Mouse (Mus musculus): Measurements from ENCODE around the gene Prr12. TPM values are rescaled to one million over a fixed set of nuclear protein-coding genes. Genes with fewer than 3 reads are reported as not detected.

Prr12 gene
- polyA plus RNA-seq, 1 experiment from 2014 or later: 11.1 TPM

GRCm38 (mm10) chr7:45048001-45048890 lies 4.4 kb downstream of the Prr12 start:
- Histone ChIP-seq H3K27me3 (no peaks in the 10 kb centered on the region), H3K9ac (no peak overlapping the region), H3K9me3 (no peaks in the 10 kb centered on the region), H3K4me2 (no peak overlapping the region), H3K4me1 (peaks cover 17% of the 10 kb centered on the region), H3K4me3 (no peak overlapping the region), H3K27ac (no peak overlapping the region), H3K36me3 (peaks cover 70% of the 10 kb centered on the region)
- WGBS: 88% methylated on average over 34 of the region's 38 CpGs
- no peak for ATAC-seq (ENCODE audit: borderline replicate concordance, extremely low read depth, low FRiP score, low TSS enrichment)

- H3K4me2 ChIP-seq: no peak overlapping the region
- H3K27ac ChIP-seq: no peak overlapping the region
- peaks cover 78% of the 10 kb centered on the region for H3K36me3 ChIP-seq
- H3K9ac ChIP-seq: no peak overlapping the region
- no peak overlapping the region for H3K4me3 ChIP-seq
- no peaks in the 10 kb centered on the region for H3K27me3 ChIP-seq
- no peak for ATAC-seq (ENCODE audit: borderline replicate concordance, extremely low read depth, low FRiP score, low TSS enrichment)
- peaks cover 17% of the 10 kb centered on the region for H3K4me1 ChIP-seq
- WGBS: 96% methylated on average over 14 of the region's 14 CpGs
- no peaks in the 10 kb centered on the region for H3K9me3 ChIP-seq
These were observed 5.2 kb downstream of the Prr12 start for GRCm38 (mm10) chr7:45047491-45047890.

- Histone ChIP-seq H3K4me3 (no peak overlapping the region), H3K4me1 (peaks cover 14% of the 10 kb centered on the region), H3K4me2 (no peak overlapping the region), H3K27me3 (no peaks in the 10 kb centered on the region), H3K27ac (no peak overlapping the region), H3K9ac (no peak overlapping the region), H3K36me3 (peaks cover 84% of the 10 kb centered on the region), H3K9me3 (no peaks in the 10 kb centered on the region)
- ATAC-seq (ENCODE audit: borderline replicate concordance, extremely low read depth, low FRiP score, low TSS enrichment): no peak
- WGBS: 92% methylated on average over 26 of the region's 26 CpGs
These were observed 5.8 kb downstream of the Prr12 start for GRCm38 (mm10) chr7:45046853-45047350.

DNA sequence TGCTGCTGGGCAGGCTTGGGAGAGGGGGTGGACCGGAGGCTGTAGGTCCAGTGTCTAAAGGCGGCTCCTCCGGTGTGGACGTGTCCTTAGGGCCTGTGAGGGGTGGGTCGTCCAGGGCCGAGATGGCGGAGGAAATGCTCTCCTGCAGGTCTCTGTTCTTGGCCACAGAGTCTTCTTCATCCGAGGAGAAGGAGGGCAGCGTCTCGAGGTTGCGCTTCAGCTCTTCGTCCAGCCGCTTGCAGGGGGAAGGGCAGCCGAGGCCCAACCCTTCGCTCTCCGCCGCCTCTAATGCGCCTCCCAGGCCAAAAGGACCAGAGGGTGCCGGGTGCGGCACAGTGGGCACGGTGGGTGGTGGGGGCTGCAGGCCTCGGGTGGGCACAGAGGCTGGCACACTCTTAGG lies 6.9 kb downstream of the Prr12 start:
- H3K27ac ChIP-seq: no peak overlapping the region
- H3K36me3 ChIP-seq: peaks cover 95% of the 10 kb centered on the region
- H3K9ac ChIP-seq: no peak overlapping the region
- no peak for ATAC-seq (ENCODE audit: borderline replicate concordance, extremely low read depth, low FRiP score, low TSS enrichment)
- no peaks in the 10 kb centered on the region for H3K27me3 ChIP-seq
- WGBS: 93% methylated on average over 22 of the region's 22 CpGs
- no peak overlapping the region for H3K4me2 ChIP-seq
- no peaks in the 10 kb centered on the region for H3K9me3 ChIP-seq
- H3K4me1 ChIP-seq: peaks cover 3% of the 10 kb centered on the region
- no peak overlapping the region for H3K4me3 ChIP-seq

DNA sequence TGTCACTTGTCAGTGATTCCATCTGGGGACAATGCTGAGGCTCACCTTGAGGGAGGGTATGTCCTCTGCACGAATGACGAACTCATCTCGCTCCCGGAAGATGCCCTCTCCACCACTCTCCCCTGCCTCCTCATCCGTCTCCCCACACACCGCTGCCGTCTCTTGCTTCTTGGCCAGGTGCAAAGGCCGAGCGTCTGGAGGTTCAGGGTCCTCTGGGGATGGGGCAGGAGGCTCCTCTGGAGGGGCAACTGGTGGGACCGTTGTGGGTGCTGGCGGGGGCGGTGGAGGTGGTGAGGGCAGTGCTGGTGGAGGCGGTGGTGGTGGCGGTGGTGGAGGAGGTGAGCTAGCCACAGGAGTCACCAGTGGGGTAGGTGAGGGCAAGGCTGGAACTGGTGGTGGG lies 9.4 kb downstream of the Prr12 start:
- no peaks in the 10 kb centered on the region for H3K27me3 ChIP-seq
- 87% methylated on average over 14 of the region's 14 CpGs for WGBS
- H3K4me1 ChIP-seq: no peaks in the 10 kb centered on the region
- H3K4me3 ChIP-seq: no peak overlapping the region
- H3K27ac ChIP-seq: no peak overlapping the region
- no peaks in the 10 kb centered on the region for H3K9me3 ChIP-seq
- H3K4me2 ChIP-seq: no peak overlapping the region
- no peak overlapping the region for H3K9ac ChIP-seq
- ATAC-seq (ENCODE audit: borderline replicate concordance, extremely low read depth, low FRiP score, low TSS enrichment): no peak
- H3K36me3 ChIP-seq: peaks cover 97% of the 10 kb centered on the region

- ATAC-seq (ENCODE audit: borderline replicate concordance, extremely low read depth, low FRiP score, low TSS enrichment): no peak
- no peak overlapping the region for H3K4me2 ChIP-seq
- no peak overlapping the region for H3K27ac ChIP-seq
- H3K9me3 ChIP-seq: no peaks in the 10 kb centered on the region
- peaks cover 97% of the 10 kb centered on the region for H3K36me3 ChIP-seq
- H3K4me1 ChIP-seq: no peaks in the 10 kb centered on the region
- H3K4me3 ChIP-seq: no peak overlapping the region
- no peak overlapping the region for H3K9ac ChIP-seq
- WGBS: 93% methylated on average over 9 of the region's 9 CpGs
- H3K27me3 ChIP-seq: no peaks in the 10 kb centered on the region
These were observed 11.8 kb downstream of the Prr12 start for GRCm38 (mm10) chr7:45040851-45041250.

- no peaks in the 10 kb centered on the region for H3K4me1 ChIP-seq
- H3K36me3 ChIP-seq: peaks cover 98% of the 10 kb centered on the region
- H3K27ac ChIP-seq: no peak overlapping the region
- H3K4me3 ChIP-seq: no peak overlapping the region
- no peak overlapping the region for H3K9ac ChIP-seq
- WGBS: 95% methylated on average over 9 of the region's 9 CpGs
- no peaks in the 10 kb centered on the region for H3K27me3 ChIP-seq
- H3K9me3 ChIP-seq: no peaks in the 10 kb centered on the region
- no peak for ATAC-seq (ENCODE audit: borderline replicate concordance, extremely low read depth, low FRiP score, low TSS enrichment)
- H3K4me2 ChIP-seq: no peak overlapping the region
These were observed 14.3 kb downstream of the Prr12 start for GRCm38 (mm10) chr7:45038411-45038810.

- Histone ChIP-seq H3K4me1 (no peaks in the 10 kb centered on the region), H3K4me3 (no peak overlapping the region), H3K27me3 (no peaks in the 10 kb centered on the region), H3K9ac (no peak overlapping the region), H3K9me3 (no peaks in the 10 kb centered on the region), H3K27ac (no peak overlapping the region), H3K36me3 (peaks cover 98% of the 10 kb centered on the region), H3K4me2 (no peak overlapping the region)
- no peak for ATAC-seq (ENCODE audit: borderline replicate concordance, extremely low read depth, low FRiP score, low TSS enrichment)
- WGBS: 62% methylated on average over 7 of the region's 7 CpGs
These were observed 14.8 kb downstream of the Prr12 start for GRCm38 (mm10) chr7:45037720-45038361.

DNA sequence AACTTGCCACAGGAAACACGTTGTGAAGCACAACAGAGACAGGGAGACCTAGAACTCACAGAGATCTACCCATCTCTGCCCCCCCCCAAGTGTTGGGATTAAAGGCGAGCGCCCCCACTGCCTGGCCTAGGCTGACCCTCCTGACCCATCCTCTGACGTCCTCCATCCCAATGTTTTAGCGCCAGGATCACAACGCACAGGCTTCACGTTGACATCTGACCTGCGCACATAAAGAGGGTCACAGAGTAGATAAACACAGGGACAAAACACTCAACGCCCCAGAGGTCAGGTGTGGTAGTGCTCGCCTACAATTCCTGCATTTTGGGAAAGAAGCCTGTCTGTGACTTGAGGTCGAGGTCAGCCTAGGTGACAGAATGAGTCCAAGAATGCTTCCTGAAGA lies 16.0 kb downstream of the Prr12 start:
- Histone ChIP-seq H3K27me3 (no peaks in the 10 kb centered on the region), H3K4me1 (no peaks in the 10 kb centered on the region), H3K36me3 (peaks cover 98% of the 10 kb centered on the region), H3K9ac (no peak overlapping the region), H3K4me2 (no peak overlapping the region), H3K9me3 (no peaks in the 10 kb centered on the region), H3K27ac (no peak overlapping the region), H3K4me3 (no peak overlapping the region)
- ATAC-seq (ENCODE audit: borderline replicate concordance, extremely low read depth, low FRiP score, low TSS enrichment): no peak
- WGBS: 74% methylated on average over 11 of the region's 11 CpGs

DNA sequence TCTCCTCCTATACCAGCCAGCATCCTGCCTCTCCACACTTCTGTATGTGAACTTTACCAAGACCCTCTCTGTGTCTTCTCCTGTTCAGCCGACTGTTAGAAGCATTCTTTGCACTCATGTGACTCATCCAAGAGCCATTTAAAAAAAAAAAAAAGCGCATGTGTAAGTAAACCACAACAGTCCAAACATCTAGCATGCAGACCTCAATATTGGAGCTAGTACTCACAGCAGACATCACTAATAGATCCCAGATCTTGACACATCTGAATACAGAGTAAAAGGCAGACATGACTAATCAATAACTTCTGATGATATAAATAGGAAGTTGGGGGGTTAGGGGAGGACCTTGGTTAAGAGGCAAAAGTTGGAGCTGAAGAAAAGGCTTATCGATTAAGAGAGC lies 17.1 kb downstream of the Prr12 start:
- Histone ChIP-seq H3K36me3 (peaks cover 98% of the 10 kb centered on the region), H3K4me1 (no peaks in the 10 kb centered on the region), H3K27ac (no peak overlapping the region), H3K9me3 (no peaks in the 10 kb centered on the region), H3K4me2 (no peak overlapping the region), H3K9ac (no peak overlapping the region), H3K4me3 (no peak overlapping the region), H3K27me3 (no peaks in the 10 kb centered on the region)
- no peak for ATAC-seq (ENCODE audit: borderline replicate concordance, extremely low read depth, low FRiP score, low TSS enrichment)
- 84% methylated on average over 3 of the region's 3 CpGs for WGBS

DNA sequence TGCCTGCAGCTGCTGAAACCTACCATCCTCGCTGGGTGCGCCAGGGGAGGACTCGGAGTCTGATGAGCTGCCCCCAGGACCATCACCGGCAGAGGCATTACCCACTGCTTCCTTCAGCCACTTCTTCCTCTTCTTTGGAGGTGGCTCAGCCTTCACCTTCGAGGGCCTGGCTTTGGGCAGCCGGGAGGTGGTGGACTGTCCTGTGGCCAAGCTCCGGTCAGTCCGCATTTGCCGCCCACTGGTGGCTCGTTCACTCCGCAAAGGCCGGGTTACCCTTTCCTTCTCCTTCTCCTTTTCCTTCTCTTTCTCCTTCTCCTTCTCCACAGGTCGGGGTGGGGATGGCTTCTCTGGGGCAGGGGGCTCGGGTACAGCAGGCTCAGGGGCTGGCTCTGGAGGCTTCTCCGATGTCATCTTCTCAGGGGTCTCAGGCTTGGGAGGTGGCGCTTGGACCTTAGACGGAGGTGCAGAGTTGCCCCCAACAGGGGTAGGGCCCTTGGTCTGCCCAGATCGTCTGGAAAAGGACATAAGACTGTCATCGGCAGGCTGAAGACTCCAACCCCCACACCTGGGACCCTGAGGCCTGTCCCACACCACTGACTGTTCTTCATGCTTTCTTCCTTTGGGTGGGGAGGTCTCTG lies 18.8 kb downstream of the Prr12 start:
- H3K4me1 ChIP-seq: no peaks in the 10 kb centered on the region
- H3K36me3 ChIP-seq: peaks cover 97% of the 10 kb centered on the region
- no peak overlapping the region for H3K4me2 ChIP-seq
- no peaks in the 10 kb centered on the region for H3K27me3 ChIP-seq
- H3K9me3 ChIP-seq: no peaks in the 10 kb centered on the region
- H3K27ac ChIP-seq: no peak overlapping the region
- H3K9ac ChIP-seq: no peak overlapping the region
- no peak overlapping the region for H3K4me3 ChIP-seq
- WGBS: 92% methylated on average over 19 of the region's 19 CpGs
- no peak for ATAC-seq (ENCODE audit: borderline replicate concordance, extremely low read depth, low FRiP score, low TSS enrichment)

DNA sequence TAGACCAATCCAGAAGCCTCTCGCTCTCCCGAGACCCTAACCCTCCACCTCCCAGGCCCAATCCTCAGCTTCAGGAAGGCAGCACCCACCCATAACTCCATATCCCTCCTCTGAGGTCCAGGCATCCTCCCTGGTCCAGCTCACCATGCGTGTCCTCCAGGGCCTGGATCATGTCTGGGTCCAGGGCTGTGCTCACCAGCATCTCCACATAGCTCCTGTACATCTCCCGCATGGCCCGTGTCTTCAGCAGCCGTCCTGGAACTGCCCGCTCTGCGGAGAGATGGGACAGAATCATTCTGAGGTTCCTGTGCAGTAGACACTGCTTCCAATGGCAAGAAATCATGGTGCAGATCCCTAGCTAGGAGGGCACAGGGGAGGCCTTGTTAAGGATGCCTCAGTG lies 21.8 kb downstream of the Prr12 start:
- peaks cover 86% of the 10 kb centered on the region for H3K36me3 ChIP-seq
- WGBS: 96% methylated on average over 8 of the region's 8 CpGs
- H3K27me3 ChIP-seq: no peaks in the 10 kb centered on the region
- H3K27ac ChIP-seq: no peak overlapping the region
- no peaks in the 10 kb centered on the region for H3K4me1 ChIP-seq
- no peak overlapping the region for H3K4me3 ChIP-seq
- ATAC-seq (ENCODE audit: borderline replicate concordance, extremely low read depth, low FRiP score, low TSS enrichment): no peak
- H3K9ac ChIP-seq: no peak overlapping the region
- no peaks in the 10 kb centered on the region for H3K9me3 ChIP-seq
- H3K4me2 ChIP-seq: no peak overlapping the region
